Mouse (Mus musculus): ENCODE results near the gene Aatk. TPM values are rescaled to one million over a fixed set of nuclear protein-coding genes. Genes with fewer than 3 reads are reported as not detected.

Gene Aatk
- polyA plus RNA-seq, 1 experiment: 0.81 TPM

- Histone ChIP-seq H3K4me3 (ENCODE audit: low read depth, low read length) (no peak overlapping the region), H3K9me3 (replicated peaks; ENCODE audit: control insufficient read depth, insufficient read depth, low read length, poor library complexity, severe bottlenecking) (no peaks in the 10 kb centered on the region), H3K9ac (ENCODE audit: low read depth, poor library complexity, severe bottlenecking) (no peak overlapping the region), H3K4me1 (ENCODE audit: control insufficient read depth, insufficient read depth, low read length) (no peaks in the 10 kb centered on the region), H3K27me3 (ENCODE audit: control insufficient read depth, insufficient read depth, low read length, poor library complexity, severe bottlenecking) (no peaks in the 10 kb centered on the region), H3K27ac (ENCODE audit: insufficient read depth, low read length) (no peak overlapping the region), H3K36me3 (ENCODE audit: control insufficient read depth, insufficient read depth, low read length, poor library complexity, severe bottlenecking) (no peaks in the 10 kb centered on the region)
- no peak for TF ChIP-seq CTCF (IDR thresholded peaks at IDR 0.05; ENCODE audit: low read depth, low read length)
- no peak for TF ChIP-seq POLR2A (IDR thresholded peaks at IDR 0.05; ENCODE audit: insufficient read depth, low read length)
- no peak for TF ChIP-seq EP300 (IDR thresholded peaks at IDR 0.05; ENCODE audit: insufficient read depth, low read depth, low read length)
Measured at GRCm38 (mm10) chr11:119978701-119979100, 68.3 kb downstream of the Aatk start.

GRCm38 (mm10) chr11:119975739-119976501 lies 71.0 kb downstream of the Aatk start:
- TF ChIP-seq EP300 (IDR thresholded peaks at IDR 0.05; ENCODE audit: insufficient read depth, low read depth, low read length): no peak
- no peak for TF ChIP-seq CTCF (IDR thresholded peaks at IDR 0.05; ENCODE audit: low read depth, low read length)
- TF ChIP-seq POLR2A (IDR thresholded peaks at IDR 0.05; ENCODE audit: insufficient read depth, low read length): no peak
- no peaks in the 10 kb centered on the region for H3K27me3 ChIP-seq (ENCODE audit: control insufficient read depth, insufficient read depth, low read length, poor library complexity, severe bottlenecking)
- no peaks in the 10 kb centered on the region for H3K36me3 ChIP-seq (ENCODE audit: control insufficient read depth, insufficient read depth, low read length, poor library complexity, severe bottlenecking)

GRCm38 (mm10) chr11:119973789-119974188 lies 73.2 kb downstream of the Aatk start:
- Histone ChIP-seq H3K9ac (ENCODE audit: low read depth, poor library complexity, severe bottlenecking) (no peak overlapping the region), H3K27ac (ENCODE audit: insufficient read depth, low read length) (no peak overlapping the region), H3K36me3 (ENCODE audit: control insufficient read depth, insufficient read depth, low read length, poor library complexity, severe bottlenecking) (no peaks in the 10 kb centered on the region; the same call in 1 of the 2 replicates), H3K27me3 (ENCODE audit: control insufficient read depth, insufficient read depth, low read length, poor library complexity, severe bottlenecking) (no peaks in the 10 kb centered on the region), H3K4me3 (ENCODE audit: low read depth, low read length) (no peak overlapping the region), H3K9me3 (replicated peaks; ENCODE audit: control insufficient read depth, insufficient read depth, low read length, poor library complexity, severe bottlenecking) (no peaks in the 10 kb centered on the region), H3K4me1 (ENCODE audit: control insufficient read depth, insufficient read depth, low read length) (no peaks in the 10 kb centered on the region)
- TF ChIP-seq CTCF (IDR thresholded peaks at IDR 0.05; ENCODE audit: low read depth, low read length): no peak
- TF ChIP-seq POLR2A (IDR thresholded peaks at IDR 0.05; ENCODE audit: insufficient read depth, low read length): no peak
- no peak for TF ChIP-seq EP300 (IDR thresholded peaks at IDR 0.05; ENCODE audit: insufficient read depth, low read depth, low read length)

More at GRCm38 (mm10) chr11:119975739-119976501, 71.0 kb downstream of the Aatk start:
- H3K9me3 ChIP-seq (replicated peaks; ENCODE audit: control insufficient read depth, insufficient read depth, low read length, poor library complexity, severe bottlenecking): no peaks in the 10 kb centered on the region
- H3K4me3 ChIP-seq (ENCODE audit: low read depth, low read length): no peak overlapping the region
- H3K4me1 ChIP-seq (ENCODE audit: control insufficient read depth, insufficient read depth, low read length): no peaks in the 10 kb centered on the region
- no peak overlapping the region for H3K27ac ChIP-seq (ENCODE audit: insufficient read depth, low read length)
- no peak overlapping the region for H3K9ac ChIP-seq (ENCODE audit: low read depth, poor library complexity, severe bottlenecking)

GRCm38 (mm10) chr11:119970021-119970851 lies 76.7 kb downstream of the Aatk start:
- Histone ChIP-seq H3K9ac (ENCODE audit: low read depth, poor library complexity, severe bottlenecking) (no peak overlapping the region), H3K9me3 (replicated peaks; ENCODE audit: control insufficient read depth, insufficient read depth, low read length, poor library complexity, severe bottlenecking) (no peaks in the 10 kb centered on the region), H3K27me3 (ENCODE audit: control insufficient read depth, insufficient read depth, low read length, poor library complexity, severe bottlenecking) (no peaks in the 10 kb centered on the region), H3K27ac (ENCODE audit: insufficient read depth, low read length) (no peak overlapping the region), H3K36me3 (ENCODE audit: control insufficient read depth, insufficient read depth, low read length, poor library complexity, severe bottlenecking) (no peaks in the 10 kb centered on the region; the same call in 1 of the 2 replicates), H3K4me1 (ENCODE audit: control insufficient read depth, insufficient read depth, low read length) (no peaks in the 10 kb centered on the region), H3K4me3 (ENCODE audit: low read depth, low read length) (no peak overlapping the region)
- TF ChIP-seq CTCF (IDR thresholded peaks at IDR 0.05; ENCODE audit: low read depth, low read length): no peak
- TF ChIP-seq POLR2A (IDR thresholded peaks at IDR 0.05; ENCODE audit: insufficient read depth, low read length): no peak
- TF ChIP-seq EP300 (IDR thresholded peaks at IDR 0.05; ENCODE audit: insufficient read depth, low read depth, low read length): no peak

GRCm38 (mm10) chr11:119967892-119968291 lies 79.1 kb downstream of the Aatk start:
- Histone ChIP-seq H3K9ac (ENCODE audit: low read depth, poor library complexity, severe bottlenecking) (no peak overlapping the region), H3K27ac (ENCODE audit: insufficient read depth, low read length) (no peak overlapping the region), H3K4me3 (ENCODE audit: low read depth, low read length) (no peak overlapping the region), H3K27me3 (ENCODE audit: control insufficient read depth, insufficient read depth, low read length, poor library complexity, severe bottlenecking) (no peaks in the 10 kb centered on the region), H3K9me3 (replicated peaks; ENCODE audit: control insufficient read depth, insufficient read depth, low read length, poor library complexity, severe bottlenecking) (no peaks in the 10 kb centered on the region), H3K4me1 (ENCODE audit: control insufficient read depth, insufficient read depth, low read length) (no peaks in the 10 kb centered on the region), H3K36me3 (ENCODE audit: control insufficient read depth, insufficient read depth, low read length, poor library complexity, severe bottlenecking) (no peaks in the 10 kb centered on the region; the same call in 1 of the 2 replicates)
- no peak for TF ChIP-seq EP300 (IDR thresholded peaks at IDR 0.05; ENCODE audit: insufficient read depth, low read depth, low read length)
- no peak for TF ChIP-seq CTCF (IDR thresholded peaks at IDR 0.05; ENCODE audit: low read depth, low read length)
- no peak for TF ChIP-seq POLR2A (IDR thresholded peaks at IDR 0.05; ENCODE audit: insufficient read depth, low read length)
